Mouse (Mus musculus) bone marrow, adult 2 months (tissue): Measurements from ENCODE around the gene Zfp827. TPM values are rescaled to one million over a fixed set of nuclear protein-coding genes. Genes with fewer than 3 reads are reported as not detected.

Experiments used
- H3K27ac ChIP-seq: fragments of 200-500 bp; 2 replicates; pipeline ENCODE4 v1.5.1; 2012; ENCODE audit warnings: low read depth, mild to moderate bottlenecking, control low read depth, inconsistent platforms, low read length; ENCODE audit not compliant: control insufficient read depth, poor library complexity, insufficient read depth
- H3K4me1 ChIP-seq: fragments of 200-500 bp; 2 replicates; pipeline ENCODE4 v1.6.1; 2011; ENCODE audit warnings: low read length; ENCODE audit not compliant: control insufficient read depth, insufficient read depth
- H3K4me3 ChIP-seq: fragments of 200-500 bp; replicated peaks from 2 replicates; pipeline ENCODE3; 2011; ENCODE audit warnings: mild to moderate bottlenecking, low read depth, low read length, control low read depth; ENCODE audit not compliant: control insufficient read depth
- CTCF ChIP-seq: fragments of 200-500 bp; IDR thresholded peaks from 2 replicates; pipeline ENCODE4 v1.5.1; 2011; ENCODE audit warnings: low read length, control low read depth; ENCODE audit not compliant: control insufficient read depth, insufficient read depth
- POLR2A ChIP-seq: fragments of 200-500 bp; IDR thresholded peaks from 2 replicates; pipeline ENCODE4 v1.6.1; 2011; ENCODE audit warnings: low read depth, mild to moderate bottlenecking, control low read depth, low read length, borderline replicate concordance; ENCODE audit not compliant: control insufficient read depth
- WGBS: fragments of 180-500 bp; shearing (Covaris S2); methylation state at CpG from one replicate; pipeline ENCODE4 v1.1.7; 2018; 5-methylcytosine and 5-hydroxymethylcytosine counted together
- polyA plus RNA-seq: library from polyadenylated mRNA; stranded (reverse); fragments of >200 nt; gene quantifications from 2 replicates; pipeline ENCODE4 v1.2.4, GENCODE M21; 2011; ENCODE audit warnings: low replicate concordance; ENCODE audit not compliant: missing spikeins, insufficient read depth, insufficient read length

The Zfp827 gene
- polyA plus RNA-seq, 1 experiment = 3.1 TPM

GRCm38 (mm10) chr8:79160302-79160701 lies 132.1 kb downstream of the Zfp827 start:
- H3K4me1 ChIP-seq = peaks cover 8% of the 10 kb centered on the region
- TF ChIP-seq POLR2A (no peak), CTCF (no peak)
- no peak overlapping the region for H3K4me3 ChIP-seq
- 61% methylated on average over 4 of the region's 4 CpGs for WGBS
- no peak overlapping the region for H3K27ac ChIP-seq

- TF ChIP-seq CTCF = no peak
- TF ChIP-seq POLR2A = no peak
- 37% methylated on average over 4 of the region's 4 CpGs for WGBS
- Histone ChIP-seq H3K4me3 (no peak overlapping the region), H3K4me1 (peaks cover 8% of the 10 kb centered on the region), H3K27ac (no peak overlapping the region)
Observed at GRCm38 (mm10) chr8:79161172-79161778, 133.0 kb downstream of the Zfp827 start.

- H3K4me3 ChIP-seq = no peak overlapping the region
- WGBS = 21% methylated on average over 10 of the region's 10 CpGs
- H3K4me1 ChIP-seq = peaks cover 8% of the 10 kb centered on the region
- TF ChIP-seq POLR2A (no peak), CTCF (no peak)
- no peak overlapping the region for H3K27ac ChIP-seq
Observed at GRCm38 (mm10) chr8:79162533-79163308, 134.5 kb downstream of the Zfp827 start.

GRCm38 (mm10) chr8:79164336-79164735 lies 136.1 kb downstream of the Zfp827 start:
- WGBS = 53% methylated on average over 1 of the region's 1 CpGs
- Histone ChIP-seq H3K4me1 (peaks cover 6% of the 10 kb centered on the region), H3K27ac (no peak overlapping the region), H3K4me3 (no peak overlapping the region)
- TF ChIP-seq CTCF (no peak), POLR2A (no peak)

- peaks cover 4% of the 10 kb centered on the region for H3K4me1 ChIP-seq
- no peak overlapping the region for H3K4me3 ChIP-seq
- TF ChIP-seq POLR2A = no peak
- no peak for TF ChIP-seq CTCF
- no peak overlapping the region for H3K27ac ChIP-seq
- 75% methylated on average over 3 of the region's 3 CpGs for WGBS
Observed at GRCm38 (mm10) chr8:79165276-79165675, 137.0 kb downstream of the Zfp827 start.

GRCm38 (mm10) chr8:79173606-79174005 lies 145.4 kb downstream of the Zfp827 start:
- Histone ChIP-seq H3K4me3 (no peak overlapping the region), H3K27ac (no peak overlapping the region), H3K4me1 (no peaks in the 10 kb centered on the region)
- TF ChIP-seq POLR2A = no peak
- WGBS = 73% methylated on average over 4 of the region's 4 CpGs

- Histone ChIP-seq H3K4me1 (no peaks in the 10 kb centered on the region), H3K4me3 (no peak overlapping the region), H3K27ac (no peak overlapping the region)
- 79% methylated on average over 4 of the region's 4 CpGs for WGBS
- TF ChIP-seq CTCF (no peak), POLR2A (no peak)
Observed at GRCm38 (mm10) chr8:79175991-79176390, 147.8 kb downstream of the Zfp827 start.

GRCm38 (mm10) chr8:79179678-79180077 lies 151.4 kb downstream of the Zfp827 start:
- Histone ChIP-seq H3K4me1 (no peaks in the 10 kb centered on the region), H3K4me3 (no peak overlapping the region), H3K27ac (no peak overlapping the region)
- 80% methylated on average over 6 of the region's 6 CpGs for WGBS
- TF ChIP-seq CTCF = no peak
- TF ChIP-seq POLR2A = no peak

GRCm38 (mm10) chr8:79185488-79185887 lies 157.3 kb downstream of the Zfp827 start:
- 88% methylated on average over 7 of the region's 7 CpGs for WGBS

More at GRCm38 (mm10) chr8:79185488-79185887, 157.3 kb downstream of the Zfp827 start:
- Histone ChIP-seq H3K27ac (no peak overlapping the region), H3K4me3 (no peak overlapping the region), H3K4me1 (no peaks in the 10 kb centered on the region)
- TF ChIP-seq CTCF (no peak), POLR2A (no peak)
